Mouse (Mus musculus): Measurements from ENCODE around the gene Snrpf.

Gene Snrpf

GRCm38 (mm10) chr10:93589281-93589848 is at the start of gene Snrpf:
Gene Snrpf (minus strand): TSS chr10:93589706.
- DNase-seq (ENCODE audit: low spot score in 2 of 2): peak; percentile 85 to 90

GRCm38 (mm10) chr10:93635941-93636340 is 46.4 kb upstream of the Snrpf start:
- no peak for DNase-seq (ENCODE audit: low spot score in 2 of 2)

GRCm38 (mm10) chr10:93633971-93634370 is 44.5 kb upstream of the Snrpf start:
- DNase-seq (ENCODE audit: low spot score in 2 of 2): no peak

- DNase-seq (ENCODE audit: low spot score in 2 of 2): no peak
These were observed 44.1 kb upstream of the Snrpf start for GRCm38 (mm10) chr10:93633563-93633962.

- DNase-seq (ENCODE audit: low spot score in 2 of 2): no peak
These were observed 42.6 kb upstream of the Snrpf start for GRCm38 (mm10) chr10:93632086-93632485.

GRCm38 (mm10) chr10:93630310-93630709 is 40.8 kb upstream of the Snrpf start:
- DNase-seq (ENCODE audit: low spot score in 2 of 2): no peak

GRCm38 (mm10) chr10:93624151-93624550 is 34.6 kb upstream of the Snrpf start:
- DNase-seq (ENCODE audit: low spot score in 2 of 2): no peak

GRCm38 (mm10) chr10:93623725-93624124 is 34.2 kb upstream of the Snrpf start:
- DNase-seq (ENCODE audit: low spot score in 2 of 2): no peak

GRCm38 (mm10) chr10:93620438-93621179 is 31.1 kb upstream of the Snrpf start:
- DNase-seq (ENCODE audit: low spot score in 2 of 2): no peak

GRCm38 (mm10) chr10:93614850-93615249 is 25.3 kb upstream of the Snrpf start:
- no peak for DNase-seq (ENCODE audit: low spot score in 2 of 2)

- peak in 1 of 2 experiments; percentile 11 for DNase-seq (ENCODE audit: low spot score in 2 of 2)
These were observed 22.0 kb upstream of the Snrpf start for GRCm38 (mm10) chr10:93611419-93612007.

- no peak for DNase-seq (ENCODE audit: low spot score in 2 of 2)
These were observed 21.4 kb upstream of the Snrpf start for GRCm38 (mm10) chr10:93610896-93611295.

- no peak for DNase-seq (ENCODE audit: low spot score in 2 of 2)
These were observed 19.7 kb upstream of the Snrpf start for GRCm38 (mm10) chr10:93609236-93609635.

- DNase-seq (ENCODE audit: low spot score in 2 of 2): no peak
These were observed 18.5 kb upstream of the Snrpf start for GRCm38 (mm10) chr10:93608051-93608450.

- no peak for DNase-seq (ENCODE audit: low spot score in 2 of 2)
These were observed 16.8 kb upstream of the Snrpf start for GRCm38 (mm10) chr10:93606326-93606725.

- no peak for DNase-seq (ENCODE audit: low spot score in 2 of 2)
These were observed 13.8 kb upstream of the Snrpf start for GRCm38 (mm10) chr10:93603256-93603655.

GRCm38 (mm10) chr10:93602309-93602708 is 12.8 kb upstream of the Snrpf start:
- DNase-seq (ENCODE audit: low spot score in 2 of 2): no peak

- DNase-seq (ENCODE audit: low spot score in 2 of 2): no peak
These were observed 7.1 kb upstream of the Snrpf start for GRCm38 (mm10) chr10:93596641-93597040.

- DNase-seq (ENCODE audit: low spot score in 2 of 2): no peak
These were observed 6.3 kb upstream of the Snrpf start for GRCm38 (mm10) chr10:93595831-93596230.

- DNase-seq (ENCODE audit: low spot score in 2 of 2): peak; percentile 55 to 78
These were observed 4.5 kb upstream of the Snrpf start for GRCm38 (mm10) chr10:93594022-93594482.

- peak; percentile 11 to 22 for DNase-seq (ENCODE audit: low spot score in 2 of 2)
These were observed 3.0 kb upstream of the Snrpf start for GRCm38 (mm10) chr10:93592456-93592855.

GRCm38 (mm10) chr10:93588796-93589195 is 710 bp downstream of the Snrpf start:
- DNase-seq (ENCODE audit: low spot score in 2 of 2): no peak
